Mouse (Mus musculus) forebrain, embryonic 16.5 days (tissue): ENCODE results near the gene Rwdd4a. TPM values are rescaled to one million over a fixed set of nuclear protein-coding genes. Genes with fewer than 3 reads are reported as not detected.

Source experiments
- microRNA-seq: library from miRNA; unstranded; fragments of <30 nt; microRNA quantifications from one replicate; pipeline ENCODE4, GENCODE M21; 2017
- polyA plus RNA-seq: library from polyadenylated mRNA; unstranded; fragments of >200 nt; fragmentation: Nextera tagmentation; extraction: Ambion mirVana; gene quantifications from 2 replicates; pipeline ENCODE4 v1.2.1, GENCODE M21; 2015

The Rwdd4a gene
- polyA plus RNA-seq, 1 experiment from 2014 or later = 33.4 TPM

Small RNA genes lying within 50 kb of the gene (microRNA-seq; reads per million reads assigned to microRNA genes)
- not detected for gene Gm27409

Other genes starting within 250 kb of the Rwdd4a start
- gene Stox2, start 87.3 kb upstream of the Rwdd4a start, polyA plus RNA-seq = 42.1 and 43.5 TPM in 2 replicates
- gene Trappc11, start 194 bp upstream of the Rwdd4a start, polyA plus RNA-seq = 44.5 and 46.2 TPM in 2 replicates
- 5.0 and 6.0 TPM in 2 replicates for gene Ing2, start 141.9 kb downstream of the Rwdd4a start, polyA plus RNA-seq
- 44.4 and 52.2 TPM in 2 replicates for gene Cdkn2aip, start 180.3 kb downstream of the Rwdd4a start, polyA plus RNA-seq